Mouse (Mus musculus) brain, embryonic 14.5 days (tissue): ENCODE data around the gene Pign.

ENCODE experiments used
- CTCF ChIP-seq: fragments of 200-500 bp; IDR thresholded peaks from 2 replicates; pipeline ENCODE4 v1.5.1; 2012; ENCODE audit warnings: inconsistent platforms, mild to moderate bottlenecking, moderate library complexity, borderline replicate concordance; ENCODE audit not compliant: insufficient read depth, insufficient read length; ENCODE audit errors: extremely low read depth
- POLR2A ChIP-seq: fragments of 200-500 bp; IDR thresholded peaks from 2 replicates; pipeline ENCODE4 v1.6.1; 2012; ENCODE audit warnings: mild to moderate bottlenecking, inconsistent platforms, borderline replicate concordance; ENCODE audit not compliant: poor library complexity, insufficient read depth, insufficient read length, severe bottlenecking; ENCODE audit errors: extremely low read depth

DNA sequence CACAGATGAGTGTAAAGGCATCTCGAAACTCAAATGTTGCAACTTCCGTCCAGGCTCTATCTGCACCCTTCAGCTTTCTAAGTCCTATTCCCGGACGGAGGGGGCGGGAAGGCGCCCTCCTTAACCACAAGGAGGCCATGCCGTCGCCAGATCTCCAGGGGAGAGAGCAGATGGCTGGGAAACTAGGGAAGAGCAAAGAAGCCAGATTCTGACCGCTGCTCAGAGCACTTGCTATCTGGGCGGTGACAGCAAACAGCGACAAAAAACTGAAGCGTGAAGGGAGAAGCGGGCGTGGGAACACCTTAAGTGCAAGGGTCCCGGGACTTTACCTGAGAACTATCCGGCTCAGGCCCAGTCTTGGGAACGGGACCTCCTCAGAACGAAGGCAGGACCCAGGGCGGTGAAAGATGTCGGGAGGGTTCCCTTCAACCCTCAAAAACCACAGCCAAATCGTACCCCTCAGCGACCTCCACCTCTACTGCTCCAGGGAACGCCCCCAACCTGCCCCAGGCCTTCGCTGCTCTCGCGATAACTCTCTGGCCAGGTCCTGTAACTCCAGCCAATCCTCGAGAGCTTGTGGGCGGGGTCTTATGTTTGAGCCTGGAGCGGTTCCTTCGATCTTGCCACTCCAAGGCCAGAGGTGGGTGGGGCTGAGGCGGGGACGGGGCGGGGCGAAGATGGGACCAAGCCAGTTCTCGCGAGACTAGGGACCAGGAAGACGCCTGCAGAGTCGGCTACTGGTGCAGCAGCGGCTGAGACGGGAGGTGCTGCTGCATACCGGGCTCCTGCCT lies at the start of gene Pign, which contains the start of gene Relch:
- TF ChIP-seq CTCF (peak; percentile 28; the same call in 1 of the 2 replicates), POLR2A (peak; percentile 72; the same call in 1 of the 2 replicates)
